Comparison of ENCODE assay signal across 8 mouse cellular contexts in genomic region chr4:149144459-149144858, GRCm38 (mm10). TPM values are rescaled to one million over a fixed set of nuclear protein-coding genes. Genes with fewer than 3 reads are reported as not detected.
DNase-seq lines count a peak whose midpoint lies in the region; ATAC-seq lines count a peak whose summit lies in the region.

No protein-coding gene starts in this region.

- 6% methylated on average over 3 of the region's 3 CpGs for WGBS in limb, embryonic 10.5 days
- 8% methylated on average over 3 of the region's 3 CpGs for WGBS in midbrain, embryonic 14.5 days

- ATAC-seq in midbrain, embryonic 14.5 days (ENCODE audit: low FRiP score, low TSS enrichment), result peak; percentile 78; the same call in 1 of the 2 replicates

- no peak overlapping the region for H3K4me2 ChIP-seq in midbrain, embryonic 14.5 days (ENCODE audit: low read length)

- peaks cover 5% of the 10 kb centered on the region for H3K36me3 ChIP-seq in limb, embryonic 10.5 days
- H3K36me3 ChIP-seq in midbrain, embryonic 14.5 days (ENCODE audit: control insufficient read depth, insufficient read depth, low read length), result peaks cover 5% of the 10 kb centered on the region

- no peaks in the 10 kb centered on the region for H3K9me3 ChIP-seq in limb, embryonic 10.5 days (replicated peaks)
- H3K9me3 ChIP-seq in midbrain, embryonic 14.5 days (ENCODE audit: control insufficient read depth, low read length), result no peaks in the 10 kb centered on the region

- peaks cover 13% of the 10 kb centered on the region for H3K4me1 ChIP-seq in limb, embryonic 10.5 days
- H3K4me1 ChIP-seq in midbrain, embryonic 14.5 days (ENCODE audit: control insufficient read depth, insufficient read depth, low read length), result no peaks in the 10 kb centered on the region

- no peaks in the 10 kb centered on the region for H3K27me3 ChIP-seq in limb, embryonic 10.5 days (ENCODE audit: low read depth, poor library complexity, severe bottlenecking)
- H3K27me3 ChIP-seq in midbrain, embryonic 14.5 days (ENCODE audit: control insufficient read depth, insufficient read depth, low read length), result no peaks in the 10 kb centered on the region

- no peak overlapping the region for H3K4me3 ChIP-seq in limb, embryonic 10.5 days
- H3K4me3 ChIP-seq in midbrain, embryonic 14.5 days (replicated peaks; ENCODE audit: low read depth, low read length), result no peak overlapping the region

- H3K27ac ChIP-seq in limb, embryonic 10.5 days, result peak overlapping the region; percentile 65
- H3K27ac ChIP-seq in midbrain, embryonic 14.5 days (replicated peaks; ENCODE audit: low read depth, low read length), result peak overlapping the region; percentile 65

- H3K9ac ChIP-seq in midbrain, embryonic 14.5 days (replicated peaks; ENCODE audit: low read length), result no peak overlapping the region

- DNase-seq in 3134 (ENCODE audit: extremely low read depth, insufficient read length, low spot score), result peak; percentile 43
- DNase-seq in adrenal gland, postnatal 10 days, result peak; percentile 88
- DNase-seq in embryo, embryonic 9.5 days (ENCODE audit: extremely low spot score), result peak; percentile 86
- DNase-seq in heart, adult 11 months, result peak; percentile 97
- peak; percentile 83 for DNase-seq in kidney, adult 18-20 months
- DNase-seq in limb, embryonic 10.5 days (ENCODE audit: low spot score), result peak; percentile 89
- peak; percentile 94 for DNase-seq in midbrain, embryonic 14.5 days
- peak; percentile 36 for DNase-seq in spleen, adult 12 weeks (ENCODE audit: low spot score)

RNA-seq across cellular contexts. Expression of gene Cenps, which starts 7.0 kb away (rescaled TPM):
- 10 to 100 TPM in 1 of 2 experiments, 1 to 10 TPM in 1; 7.8 to 11.0 TPM for total RNA-seq in adrenal gland, postnatal 10 days (2021)
- polyA plus RNA-seq in limb, embryonic 10.5 days (2016; fragmentation: Nextera tagmentation; extraction: Ambion mirVana), result 56.2 and 59.6 TPM in 2 replicates
- polyA plus RNA-seq in midbrain, embryonic 14.5 days (2014; fragmentation: Nextera tagmentation; extraction: Ambion mirVana), result 16.9 and 20.2 TPM in 2 replicates

RNA-seq across cellular contexts. Expression of gene Cort, which starts 17.9 kb away (rescaled TPM):
- total RNA-seq in adrenal gland, postnatal 10 days (2021), result 1 to 10 TPM; 1.5 TPM
- polyA plus RNA-seq in limb, embryonic 10.5 days (2016; fragmentation: Nextera tagmentation; extraction: Ambion mirVana), result 0.23 and 0.24 TPM in 2 replicates
- 0.93 TPM in 1 of 2 replicates, not detected in the other for polyA plus RNA-seq in midbrain, embryonic 14.5 days (2014; fragmentation: Nextera tagmentation; extraction: Ambion mirVana)

RNA-seq across cellular contexts. Expression of gene Pgd, which starts 22.1 kb away (rescaled TPM):
- 100 to 1,000 TPM; 175 to 176 TPM for total RNA-seq in adrenal gland, postnatal 10 days (2021)
- polyA plus RNA-seq in limb, embryonic 10.5 days (2016; fragmentation: Nextera tagmentation; extraction: Ambion mirVana), result 159 and 173 TPM in 2 replicates
- polyA plus RNA-seq in midbrain, embryonic 14.5 days (2014; fragmentation: Nextera tagmentation; extraction: Ambion mirVana), result 50.6 and 73.5 TPM in 2 replicates

RNA-seq across cellular contexts. Expression of gene Dffa, which starts 40.5 kb away (rescaled TPM):
- 10 to 100 TPM; 21.0 to 23.9 TPM for total RNA-seq in adrenal gland, postnatal 10 days (2021)
- polyA plus RNA-seq in limb, embryonic 10.5 days (2016; fragmentation: Nextera tagmentation; extraction: Ambion mirVana), result 30.6 and 33.8 TPM in 2 replicates
- polyA plus RNA-seq in midbrain, embryonic 14.5 days (2014; fragmentation: Nextera tagmentation; extraction: Ambion mirVana), result 16.2 and 17.7 TPM in 2 replicates

RNA-seq across cellular contexts. Expression of gene Pex14, which starts 44.8 kb away (rescaled TPM):
- total RNA-seq in adrenal gland, postnatal 10 days (2021), result 10 to 100 TPM; 67.9 to 74.0 TPM
- 65.0 and 66.1 TPM in 2 replicates for polyA plus RNA-seq in limb, embryonic 10.5 days (2016; fragmentation: Nextera tagmentation; extraction: Ambion mirVana)
- 46.0 and 47.3 TPM in 2 replicates for polyA plus RNA-seq in midbrain, embryonic 14.5 days (2014; fragmentation: Nextera tagmentation; extraction: Ambion mirVana)

Comparison
In these comparisons a context has a peak if more than half of its experiments do, and no peak if none do; other contexts are left out.
1. DNase-seq: peak in every context shown above with its lines; median percentile 97 in heart, adult 11 months; 94 in midbrain, embryonic 14.5 days; 89 in limb, embryonic 10.5 days; 88 in adrenal gland, postnatal 10 days; 86 in embryo, embryonic 9.5 days; 83 in kidney, adult 18-20 months; 43 in 3134; 36 in spleen, adult 12 weeks.